Mouse (Mus musculus): Measurements from ENCODE around the gene Gimap7. TPM values are rescaled to one million over a fixed set of nuclear protein-coding genes. Genes with fewer than 3 reads are reported as not detected.

Gimap7 gene
- polyA plus RNA-seq, 1 experiment from 2014 or later, result not detected

GRCm38 (mm10) chr6:48697555-48697930 is 20.9 kb upstream of the Gimap7 start:
- peak overlapping the region; percentile 34 for H3K27ac ChIP-seq
- ATAC-seq (ENCODE audit: borderline replicate concordance, extremely low read depth, low FRiP score, low TSS enrichment), result no peak
- H3K4me1 ChIP-seq, result peaks cover 3% of the 10 kb centered on the region; the same call in 1 of the 2 replicates
- H3K9ac ChIP-seq, result no peak overlapping the region
- 27% methylated on average over 1 of the region's 1 CpGs for WGBS
- H3K36me3 ChIP-seq, result no peaks in the 10 kb centered on the region
- no peak overlapping the region for H3K4me3 ChIP-seq
- no peaks in the 10 kb centered on the region for H3K9me3 ChIP-seq
- H3K27me3 ChIP-seq, result no peaks in the 10 kb centered on the region
- no peak overlapping the region for H3K4me2 ChIP-seq

DNA sequence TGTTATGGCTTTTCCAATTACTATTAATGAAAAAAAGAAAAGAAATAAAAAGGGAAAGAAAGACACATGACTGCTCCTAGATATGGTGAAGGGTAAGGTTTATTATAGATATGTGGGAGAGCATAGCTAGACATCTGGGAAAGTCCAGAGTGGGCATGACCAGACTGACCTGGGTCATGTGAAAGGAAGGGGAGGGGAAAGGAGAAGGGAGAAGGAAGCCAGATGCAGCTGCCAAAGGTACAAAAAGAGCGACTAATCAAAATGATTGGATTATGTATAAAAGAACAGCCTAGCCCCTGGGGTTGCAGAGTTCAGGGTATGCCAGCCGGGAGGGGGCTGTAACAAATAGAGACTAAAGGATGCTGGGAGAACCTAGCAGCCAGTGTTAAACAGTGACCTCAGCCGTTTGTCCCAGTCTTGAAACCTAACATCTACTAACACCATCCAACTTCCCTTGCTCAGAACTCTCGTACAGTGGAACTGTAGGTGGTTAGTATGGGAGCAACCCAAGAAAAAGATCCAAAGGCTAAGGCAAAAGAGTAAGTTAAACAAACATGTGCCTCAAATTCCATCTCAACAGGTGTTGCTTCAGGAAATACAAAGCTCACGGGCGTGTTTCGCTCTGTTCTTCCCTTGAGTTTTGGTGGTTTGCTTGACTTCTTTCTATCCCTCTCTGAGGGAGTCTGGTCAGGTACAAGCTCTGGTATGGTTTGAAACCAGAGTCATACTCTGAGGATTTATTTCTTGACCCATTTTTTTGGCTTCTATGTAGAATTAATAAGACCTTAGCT is 20.2 kb upstream of the Gimap7 start:
- Histone ChIP-seq H3K27me3 (no peaks in the 10 kb centered on the region), H3K36me3 (no peaks in the 10 kb centered on the region), H3K4me3 (no peak overlapping the region), H3K9ac (no peak overlapping the region), H3K27ac (peak overlapping the region; percentile 50; the same call in 1 of the 2 replicates), H3K4me2 (no peak overlapping the region), H3K9me3 (no peaks in the 10 kb centered on the region), H3K4me1 (peaks cover 3% of the 10 kb centered on the region; the same call in 1 of the 2 replicates)
- WGBS, result 72% methylated on average over 7 of the region's 7 CpGs
- no peak for ATAC-seq (ENCODE audit: borderline replicate concordance, extremely low read depth, low FRiP score, low TSS enrichment)

GRCm38 (mm10) chr6:48698888-48699287 is 19.5 kb upstream of the Gimap7 start:
- ATAC-seq (ENCODE audit: borderline replicate concordance, extremely low read depth, low FRiP score, low TSS enrichment), result no peak
- Histone ChIP-seq H3K9ac (no peak overlapping the region), H3K27me3 (no peaks in the 10 kb centered on the region), H3K4me3 (no peak overlapping the region), H3K36me3 (no peaks in the 10 kb centered on the region), H3K9me3 (no peaks in the 10 kb centered on the region), H3K4me2 (no peak overlapping the region), H3K4me1 (peaks cover 3% of the 10 kb centered on the region; the same call in 1 of the 2 replicates), H3K27ac (peak overlapping the region; percentile 60; the same call in 1 of the 2 replicates)
- WGBS, result 70% methylated on average over 3 of the region's 3 CpGs

- H3K9ac ChIP-seq, result no peak overlapping the region
- WGBS, result 42% methylated on average over 5 of the region's 5 CpGs
- H3K4me1 ChIP-seq, result peaks cover 3% of the 10 kb centered on the region; the same call in 1 of the 2 replicates
- H3K4me2 ChIP-seq, result no peak overlapping the region
- H3K9me3 ChIP-seq, result no peaks in the 10 kb centered on the region
- peak; percentile 65 for ATAC-seq (ENCODE audit: borderline replicate concordance, extremely low read depth, low FRiP score, low TSS enrichment)
- peak overlapping the region; percentile 79 for H3K27ac ChIP-seq
- no peak overlapping the region for H3K4me3 ChIP-seq
- no peaks in the 10 kb centered on the region for H3K27me3 ChIP-seq
- H3K36me3 ChIP-seq, result no peaks in the 10 kb centered on the region
These were observed 18.0 kb upstream of the Gimap7 start for GRCm38 (mm10) chr6:48700251-48701075.

- H3K9me3 ChIP-seq, result no peaks in the 10 kb centered on the region
- H3K27ac ChIP-seq, result peak overlapping the region; percentile 79
- no peak overlapping the region for H3K9ac ChIP-seq
- H3K36me3 ChIP-seq, result no peaks in the 10 kb centered on the region
- H3K27me3 ChIP-seq, result no peaks in the 10 kb centered on the region
- H3K4me3 ChIP-seq, result no peak overlapping the region
- 81% methylated on average over 7 of the region's 7 CpGs for WGBS
- H3K4me2 ChIP-seq, result no peak overlapping the region
- ATAC-seq (ENCODE audit: borderline replicate concordance, extremely low read depth, low FRiP score, low TSS enrichment), result no peak
- peaks cover 3% of the 10 kb centered on the region; the same call in 1 of the 2 replicates for H3K4me1 ChIP-seq
These were observed 16.3 kb upstream of the Gimap7 start for GRCm38 (mm10) chr6:48702146-48702545.

GRCm38 (mm10) chr6:48702601-48703000 is 15.8 kb upstream of the Gimap7 start:
- peaks cover 3% of the 10 kb centered on the region; the same call in 1 of the 2 replicates for H3K4me1 ChIP-seq
- no peaks in the 10 kb centered on the region for H3K36me3 ChIP-seq
- no peaks in the 10 kb centered on the region for H3K9me3 ChIP-seq
- no peak overlapping the region for H3K4me2 ChIP-seq
- ATAC-seq (ENCODE audit: borderline replicate concordance, extremely low read depth, low FRiP score, low TSS enrichment), result no peak
- H3K27me3 ChIP-seq, result no peaks in the 10 kb centered on the region
- no peak overlapping the region for H3K4me3 ChIP-seq
- no peak overlapping the region for H3K9ac ChIP-seq
- H3K27ac ChIP-seq, result peak overlapping the region; percentile 79; the same call in 1 of the 2 replicates
- 57% methylated on average over 5 of the region's 5 CpGs for WGBS

DNA sequence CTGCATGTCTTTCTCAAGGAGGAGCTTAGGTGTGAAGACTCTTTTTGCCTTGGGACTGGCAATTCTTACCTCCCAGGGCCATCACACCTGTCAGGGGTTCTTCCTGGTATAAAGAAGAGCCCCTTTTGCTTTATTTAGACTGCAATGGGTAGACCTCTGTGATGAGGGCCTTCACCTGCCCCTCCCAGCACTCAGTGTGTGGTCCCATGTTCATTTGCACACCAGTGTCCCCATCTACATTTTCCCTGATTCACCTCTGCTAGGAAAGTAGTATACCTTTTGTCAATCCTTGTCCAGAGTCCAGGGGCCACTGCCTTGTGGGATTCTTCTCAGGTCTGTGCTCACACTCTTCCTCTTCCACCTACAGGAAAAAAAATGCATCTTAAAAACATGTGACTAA is 14.3 kb upstream of the Gimap7 start:
- Histone ChIP-seq H3K27ac (no peak overlapping the region), H3K9me3 (no peaks in the 10 kb centered on the region), H3K4me3 (no peak overlapping the region), H3K9ac (no peak overlapping the region), H3K27me3 (no peaks in the 10 kb centered on the region), H3K36me3 (no peaks in the 10 kb centered on the region), H3K4me2 (no peak overlapping the region), H3K4me1 (no peaks in the 10 kb centered on the region)
- no peak for ATAC-seq (ENCODE audit: borderline replicate concordance, extremely low read depth, low FRiP score, low TSS enrichment)

DNA sequence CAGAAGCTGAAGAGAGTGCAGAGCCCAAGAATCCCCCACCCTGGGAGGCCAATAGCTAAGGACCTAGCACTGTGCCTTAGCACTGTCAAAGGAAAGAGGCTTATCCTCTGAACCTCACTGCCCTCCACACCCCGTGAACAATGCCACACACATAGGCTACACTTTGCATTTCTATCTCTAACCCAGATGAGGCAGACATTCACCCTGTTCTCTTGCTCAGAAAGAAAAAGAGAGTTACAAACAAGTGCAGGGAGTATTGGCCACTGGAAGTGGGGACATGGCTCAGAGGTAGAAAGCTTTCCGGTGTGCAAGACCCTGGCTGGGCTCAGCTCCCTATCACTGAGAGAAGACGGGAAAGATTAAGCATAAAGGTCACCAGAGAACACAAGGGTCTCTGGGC is 12.3 kb upstream of the Gimap7 start:
- Histone ChIP-seq H3K36me3 (no peaks in the 10 kb centered on the region), H3K4me2 (peak overlapping the region; percentile 15; the same call in 1 of the 2 replicates), H3K9ac (no peak overlapping the region), H3K27ac (peak overlapping the region; percentile 42; the same call in 1 of the 2 replicates), H3K4me1 (no peaks in the 10 kb centered on the region), H3K9me3 (no peaks in the 10 kb centered on the region), H3K4me3 (peak overlapping the region; percentile 8), H3K27me3 (no peaks in the 10 kb centered on the region)
- 44% methylated on average over 3 of the region's 3 CpGs for WGBS
- no peak for ATAC-seq (ENCODE audit: borderline replicate concordance, extremely low read depth, low FRiP score, low TSS enrichment)

GRCm38 (mm10) chr6:48720326-48720725 is 1.9 kb downstream of the Gimap7 start:
- no peaks in the 10 kb centered on the region for H3K9me3 ChIP-seq
- 64% methylated on average over 4 of the region's 4 CpGs for WGBS
- H3K4me3 ChIP-seq, result no peak overlapping the region
- ATAC-seq (ENCODE audit: borderline replicate concordance, extremely low read depth, low FRiP score, low TSS enrichment), result no peak
- H3K36me3 ChIP-seq, result no peaks in the 10 kb centered on the region
- H3K4me1 ChIP-seq, result no peaks in the 10 kb centered on the region
- no peak overlapping the region for H3K27ac ChIP-seq
- no peaks in the 10 kb centered on the region for H3K27me3 ChIP-seq
- no peak overlapping the region for H3K9ac ChIP-seq
- H3K4me2 ChIP-seq, result no peak overlapping the region

- peaks cover 3% of the 10 kb centered on the region; the same call in 1 of the 2 replicates for H3K4me1 ChIP-seq
- no peak overlapping the region for H3K4me2 ChIP-seq
- H3K27me3 ChIP-seq, result no peaks in the 10 kb centered on the region
- no peak overlapping the region for H3K27ac ChIP-seq
- H3K9ac ChIP-seq, result no peak overlapping the region
- 75% methylated on average over 8 of the region's 8 CpGs for WGBS
- H3K36me3 ChIP-seq, result no peaks in the 10 kb centered on the region
- H3K9me3 ChIP-seq, result no peaks in the 10 kb centered on the region
- ATAC-seq (ENCODE audit: borderline replicate concordance, extremely low read depth, low FRiP score, low TSS enrichment), result no peak
- H3K4me3 ChIP-seq, result no peak overlapping the region
These were observed 5.0 kb downstream of the Gimap7 start for GRCm38 (mm10) chr6:48723468-48723867.

DNA sequence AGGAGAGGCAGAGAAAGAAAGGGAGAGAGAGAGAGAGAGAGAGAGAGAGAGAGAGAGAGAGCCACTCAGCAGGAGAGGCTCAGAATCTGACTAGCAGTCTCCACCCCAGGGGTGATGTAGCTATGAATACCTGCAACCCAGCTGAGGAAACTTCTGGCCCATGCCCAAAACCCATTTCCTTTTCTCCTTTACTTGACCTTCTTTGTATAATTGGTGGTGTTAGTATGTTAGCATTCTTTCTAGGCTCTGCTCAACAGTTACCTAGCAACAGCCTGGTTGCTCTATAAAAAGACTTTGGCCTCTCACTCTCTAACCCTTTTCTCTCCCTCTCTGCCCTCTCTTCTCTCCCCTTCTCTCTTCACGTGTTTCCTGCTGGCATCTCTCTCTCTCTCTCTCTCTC is 7.1 kb downstream of the Gimap7 start:
- Histone ChIP-seq H3K9me3 (no peaks in the 10 kb centered on the region), H3K4me1 (peaks cover 3% of the 10 kb centered on the region; the same call in 1 of the 2 replicates), H3K4me3 (no peak overlapping the region), H3K27ac (peak overlapping the region; percentile 42; the same call in 1 of the 2 replicates), H3K27me3 (no peaks in the 10 kb centered on the region), H3K36me3 (no peaks in the 10 kb centered on the region), H3K9ac (no peak overlapping the region), H3K4me2 (no peak overlapping the region)
- WGBS, result 0% methylated on average over 1 of the region's 1 CpGs
- peak; percentile 55 for ATAC-seq (ENCODE audit: borderline replicate concordance, extremely low read depth, low FRiP score, low TSS enrichment)

- peaks cover 3% of the 10 kb centered on the region; the same call in 1 of the 2 replicates for H3K4me1 ChIP-seq
These were observed 9.3 kb downstream of the Gimap7 start for GRCm38 (mm10) chr6:48727761-48728160.

More at GRCm38 (mm10) chr6:48727761-48728160, 9.3 kb downstream of the Gimap7 start:
- 75% methylated on average over 5 of the region's 5 CpGs for WGBS
- H3K4me2 ChIP-seq, result no peak overlapping the region
- H3K4me3 ChIP-seq, result no peak overlapping the region
- H3K9me3 ChIP-seq, result no peaks in the 10 kb centered on the region
- no peaks in the 10 kb centered on the region for H3K27me3 ChIP-seq
- H3K27ac ChIP-seq, result no peak overlapping the region
- no peak overlapping the region for H3K9ac ChIP-seq
- H3K36me3 ChIP-seq, result no peaks in the 10 kb centered on the region
- no peak for ATAC-seq (ENCODE audit: borderline replicate concordance, extremely low read depth, low FRiP score, low TSS enrichment)
